Mouse (Mus musculus): ENCODE data around the gene Grid1.

- no peak for TF ChIP-seq CTCF (conservative IDR thresholded peaks at IDR 0.05; ENCODE audit: low read length)
- TF ChIP-seq NANOG (IDR thresholded peaks at IDR 0.05; ENCODE audit: borderline replicate concordance, low read length): no peak
Observed at GRCm38 (mm10) chr14:34884194-34884593, 64.3 kb downstream of the Grid1 start.

All from E14TG2a.4 (cell line).